Mouse (Mus musculus): ENCODE measurements at regions not wholly inside any gene's neighbourhood (a gene's known extent, or its start where the extent isn't known, plus 50 kb on each side); places are given as distances from the start of the nearest gene placed in this dataset.

GRCm38 (mm10) chr6:73676979-73677378, 207.5 kb upstream of the 4931417E11Rik start:
- no peak overlapping the region for H3K9ac ChIP-seq (replicated peaks)
- no peaks in the 10 kb centered on the region for H3K36me3 ChIP-seq
- no peak overlapping the region for H3K27ac ChIP-seq
- H3K9me3 ChIP-seq: no peaks in the 10 kb centered on the region
- no peak overlapping the region for H3K4me2 ChIP-seq
- no peak for ATAC-seq (ENCODE audit: insufficient number of reproducible peaks, insufficient read depth, low FRiP score, low TSS enrichment, low read depth)
- no peaks in the 10 kb centered on the region for H3K4me1 ChIP-seq (replicated peaks)
- H3K4me3 ChIP-seq (replicated peaks): no peak overlapping the region
- no peaks in the 10 kb centered on the region for H3K27me3 ChIP-seq

- Histone ChIP-seq H3K27me3 (no peaks in the 10 kb centered on the region), H3K9ac (replicated peaks) (no peak overlapping the region), H3K9me3 (no peaks in the 10 kb centered on the region), H3K4me1 (replicated peaks) (no peaks in the 10 kb centered on the region), H3K4me3 (replicated peaks) (no peak overlapping the region), H3K4me2 (no peak overlapping the region), H3K36me3 (no peaks in the 10 kb centered on the region), H3K27ac (no peak overlapping the region)
- no peak for ATAC-seq (ENCODE audit: insufficient number of reproducible peaks, insufficient read depth, low FRiP score, low TSS enrichment, low read depth)
- 30% methylated on average over 1 of the region's 1 CpGs for WGBS
Observed at GRCm38 (mm10) chr6:73669401-73669800, 199.9 kb upstream of the 4931417E11Rik start.

- no peak overlapping the region for H3K9ac ChIP-seq (replicated peaks)
- H3K9me3 ChIP-seq: no peaks in the 10 kb centered on the region
- H3K4me3 ChIP-seq (replicated peaks): no peak overlapping the region
- WGBS: 71% methylated on average over 5 of the region's 5 CpGs
- ATAC-seq (ENCODE audit: insufficient number of reproducible peaks, insufficient read depth, low FRiP score, low TSS enrichment, low read depth): no peak
- no peak overlapping the region for H3K27ac ChIP-seq
- H3K27me3 ChIP-seq: no peaks in the 10 kb centered on the region
- H3K36me3 ChIP-seq: no peaks in the 10 kb centered on the region
- no peak overlapping the region for H3K4me2 ChIP-seq
- H3K4me1 ChIP-seq (replicated peaks): no peaks in the 10 kb centered on the region
Observed at GRCm38 (mm10) chr6:73658988-73659387, 189.5 kb upstream of the 4931417E11Rik start.

- WGBS: 32% methylated on average over 2 of the region's 2 CpGs
- Histone ChIP-seq H3K36me3 (no peaks in the 10 kb centered on the region), H3K4me3 (replicated peaks) (no peak overlapping the region), H3K27me3 (no peaks in the 10 kb centered on the region), H3K4me2 (no peak overlapping the region), H3K9me3 (no peaks in the 10 kb centered on the region), H3K4me1 (replicated peaks) (no peaks in the 10 kb centered on the region), H3K27ac (no peak overlapping the region), H3K9ac (replicated peaks) (no peak overlapping the region)
- no peak for ATAC-seq (ENCODE audit: insufficient number of reproducible peaks, insufficient read depth, low FRiP score, low TSS enrichment, low read depth)
Observed at GRCm38 (mm10) chr6:73645378-73645777, 175.9 kb upstream of the 4931417E11Rik start.

GRCm38 (mm10) chr6:73644778-73645267, 175.4 kb upstream of the 4931417E11Rik start:
- Histone ChIP-seq H3K4me3 (replicated peaks) (no peak overlapping the region), H3K27me3 (no peaks in the 10 kb centered on the region), H3K9me3 (no peaks in the 10 kb centered on the region), H3K36me3 (no peaks in the 10 kb centered on the region), H3K4me1 (replicated peaks) (no peaks in the 10 kb centered on the region), H3K4me2 (no peak overlapping the region), H3K27ac (no peak overlapping the region), H3K9ac (replicated peaks) (no peak overlapping the region)
- no peak for ATAC-seq (ENCODE audit: insufficient number of reproducible peaks, insufficient read depth, low FRiP score, low TSS enrichment, low read depth)
- WGBS: 62% methylated on average over 2 of the region's 2 CpGs

GRCm38 (mm10) chr6:73628600-73628999, 159.1 kb upstream of the 4931417E11Rik start:
- Histone ChIP-seq H3K4me1 (replicated peaks) (no peaks in the 10 kb centered on the region), H3K4me3 (replicated peaks) (no peak overlapping the region), H3K27me3 (no peaks in the 10 kb centered on the region), H3K4me2 (no peak overlapping the region), H3K36me3 (no peaks in the 10 kb centered on the region), H3K27ac (no peak overlapping the region), H3K9ac (replicated peaks) (no peak overlapping the region), H3K9me3 (no peaks in the 10 kb centered on the region)
- no peak for ATAC-seq (ENCODE audit: insufficient number of reproducible peaks, insufficient read depth, low FRiP score, low TSS enrichment, low read depth)
- WGBS: 18% methylated on average over 1 of the region's 1 CpGs

GRCm38 (mm10) chr6:73626451-73626850, 157.0 kb upstream of the 4931417E11Rik start:
- H3K27ac ChIP-seq: no peak overlapping the region
- ATAC-seq (ENCODE audit: insufficient number of reproducible peaks, insufficient read depth, low FRiP score, low TSS enrichment, low read depth): no peak
- H3K4me2 ChIP-seq: no peak overlapping the region
- H3K4me1 ChIP-seq (replicated peaks): no peaks in the 10 kb centered on the region
- H3K4me3 ChIP-seq (replicated peaks): no peak overlapping the region
- no peaks in the 10 kb centered on the region for H3K27me3 ChIP-seq
- no peaks in the 10 kb centered on the region for H3K36me3 ChIP-seq
- H3K9me3 ChIP-seq: no peaks in the 10 kb centered on the region
- 61% methylated on average over 5 of the region's 5 CpGs for WGBS
- no peak overlapping the region for H3K9ac ChIP-seq (replicated peaks)

- H3K27ac ChIP-seq: no peak overlapping the region
- H3K27me3 ChIP-seq: no peaks in the 10 kb centered on the region
- H3K4me2 ChIP-seq: no peak overlapping the region
- no peak overlapping the region for H3K9ac ChIP-seq (replicated peaks)
- ATAC-seq (ENCODE audit: insufficient number of reproducible peaks, insufficient read depth, low FRiP score, low TSS enrichment, low read depth): no peak
- no peak overlapping the region for H3K4me3 ChIP-seq (replicated peaks)
- WGBS: 86% methylated on average over 1 of the region's 1 CpGs
- no peaks in the 10 kb centered on the region for H3K4me1 ChIP-seq (replicated peaks)
- H3K9me3 ChIP-seq: no peaks in the 10 kb centered on the region
- no peaks in the 10 kb centered on the region for H3K36me3 ChIP-seq
Observed at GRCm38 (mm10) chr6:73624211-73624610, 154.7 kb upstream of the 4931417E11Rik start.

GRCm38 (mm10) chr6:73621839-73622426, 152.5 kb upstream of the 4931417E11Rik start:
- Histone ChIP-seq H3K4me3 (replicated peaks) (no peak overlapping the region), H3K9ac (replicated peaks) (no peak overlapping the region), H3K4me1 (replicated peaks) (no peaks in the 10 kb centered on the region), H3K4me2 (no peak overlapping the region), H3K27me3 (no peaks in the 10 kb centered on the region), H3K36me3 (no peaks in the 10 kb centered on the region), H3K9me3 (no peaks in the 10 kb centered on the region), H3K27ac (no peak overlapping the region)
- no peak for ATAC-seq (ENCODE audit: insufficient number of reproducible peaks, insufficient read depth, low FRiP score, low TSS enrichment, low read depth)
- WGBS: 76% methylated on average over 4 of the region's 4 CpGs

GRCm38 (mm10) chr6:73612266-73612665, 142.8 kb upstream of the 4931417E11Rik start:
- no peak overlapping the region for H3K27ac ChIP-seq
- peaks cover 10% of the 10 kb centered on the region; the same call in 1 of the 2 replicates for H3K9me3 ChIP-seq
- peaks cover 13% of the 10 kb centered on the region for H3K4me1 ChIP-seq (replicated peaks)
- WGBS: 5% methylated on average over 3 of the region's 3 CpGs
- H3K27me3 ChIP-seq: no peaks in the 10 kb centered on the region
- H3K36me3 ChIP-seq: no peaks in the 10 kb centered on the region
- no peak overlapping the region; the same call in 1 of the 2 replicates for H3K4me2 ChIP-seq
- no peak overlapping the region for H3K9ac ChIP-seq (replicated peaks)
- ATAC-seq (ENCODE audit: insufficient number of reproducible peaks, insufficient read depth, low FRiP score, low TSS enrichment, low read depth): no peak
- H3K4me3 ChIP-seq (replicated peaks): no peak overlapping the region

- Histone ChIP-seq H3K4me3 (replicated peaks) (no peak overlapping the region), H3K9me3 (peaks cover 10% of the 10 kb centered on the region; the same call in 1 of the 2 replicates), H3K4me2 (no peak overlapping the region; the same call in 1 of the 2 replicates), H3K9ac (replicated peaks) (no peak overlapping the region), H3K27ac (peak overlapping the region; percentile 66; the same call in 1 of the 2 replicates), H3K36me3 (no peaks in the 10 kb centered on the region), H3K27me3 (no peaks in the 10 kb centered on the region), H3K4me1 (replicated peaks) (peaks cover 13% of the 10 kb centered on the region)
- ATAC-seq (ENCODE audit: insufficient number of reproducible peaks, insufficient read depth, low FRiP score, low TSS enrichment, low read depth): peak; percentile 15; the same call in 1 of the 2 replicates
- WGBS: 15% methylated on average over 6 of the region's 6 CpGs
Observed at GRCm38 (mm10) chr6:73611839-73612238, 142.4 kb upstream of the 4931417E11Rik start.

GRCm38 (mm10) chr6:73610048-73610624, 140.7 kb upstream of the 4931417E11Rik start:
- no peak overlapping the region for H3K4me3 ChIP-seq (replicated peaks)
- no peak overlapping the region for H3K4me2 ChIP-seq
- H3K27ac ChIP-seq: no peak overlapping the region
- 55% methylated on average over 2 of the region's 2 CpGs for WGBS
- H3K9ac ChIP-seq (replicated peaks): no peak overlapping the region
- H3K36me3 ChIP-seq: no peaks in the 10 kb centered on the region
- no peaks in the 10 kb centered on the region for H3K27me3 ChIP-seq
- peaks cover 13% of the 10 kb centered on the region for H3K4me1 ChIP-seq (replicated peaks)
- H3K9me3 ChIP-seq: peaks cover 10% of the 10 kb centered on the region; the same call in 1 of the 2 replicates
- ATAC-seq (ENCODE audit: insufficient number of reproducible peaks, insufficient read depth, low FRiP score, low TSS enrichment, low read depth): peak; percentile 38; the same call in 1 of the 2 replicates
